Mouse (Mus musculus) small intestine, adult 2 months (tissue): ENCODE results near the gene Sugct. TPM values are rescaled to one million over a fixed set of nuclear protein-coding genes. Genes with fewer than 3 reads are reported as not detected.
"Not testable (repeated sequence)": the region's sequence is repeated elsewhere in the genome, so short reads cannot be mapped to it uniquely, and the experiment has no call there.

Experiments
- H3K27ac ChIP-seq: fragments of 200-500 bp; 2 replicates; pipeline ENCODE4 v1.5.1; 2012; ENCODE audit warnings: low read depth, low read length, control low read depth, inconsistent platforms; ENCODE audit not compliant: insufficient read depth
- H3K27me3 ChIP-seq: fragments of 200-500 bp; 2 replicates; pipeline ENCODE4 v1.6.1; 2012; ENCODE audit warnings: mild to moderate bottlenecking, moderate library complexity, low read length, inconsistent platforms; ENCODE audit not compliant: control insufficient read depth, insufficient read depth
- H3K36me3 ChIP-seq: fragments of 200-500 bp; 2 replicates; pipeline ENCODE4 v1.6.1; 2012; ENCODE audit warnings: mild to moderate bottlenecking, low read length, control low read depth, inconsistent platforms; ENCODE audit not compliant: control insufficient read depth, insufficient read depth
- H3K4me1 ChIP-seq: fragments of 200-500 bp; 2 replicates; pipeline ENCODE4 v1.6.1; 2012; ENCODE audit warnings: low read length, inconsistent platforms, mixed read lengths; ENCODE audit not compliant: control insufficient read depth, insufficient read depth, insufficient read length
- H3K4me3 ChIP-seq: fragments of 200-500 bp; 2 replicates; pipeline ENCODE4 v1.5.1; 2012; ENCODE audit warnings: low read depth, mild to moderate bottlenecking, control low read depth, inconsistent platforms, low read length, moderate library complexity
- CTCF ChIP-seq: fragments of 200-500 bp; IDR thresholded peaks from 2 replicates; pipeline ENCODE4 v1.5.1; 2012; ENCODE audit warnings: low read depth, mild to moderate bottlenecking, control low read depth, inconsistent platforms, low read length, moderate library complexity, mixed read lengths; ENCODE audit not compliant: insufficient replicate concordance, insufficient read length; ENCODE audit errors: extremely low read depth
- POLR2A ChIP-seq: fragments of 200-500 bp; IDR thresholded peaks from 2 replicates; pipeline ENCODE4 v1.6.1; 2012; ENCODE audit warnings: low read depth, mild to moderate bottlenecking, control low read depth, inconsistent platforms, low read length, moderate library complexity
- WGBS: fragments of 180-500 bp; shearing (Covaris S2); methylation state at CpG from one replicate; pipeline ENCODE4 v1.1.7; 2018; 5-methylcytosine and 5-hydroxymethylcytosine counted together
- polyA plus RNA-seq: library from polyadenylated mRNA; depleted of rRNA; stranded (reverse); fragments of >200 nt; gene quantifications from 2 replicates; pipeline ENCODE4 v1.2.3, GENCODE M21; 2012

Sugct gene
- polyA plus RNA-seq, 1 experiment = 1.5 TPM

- TF ChIP-seq POLR2A = no peak
- TF ChIP-seq CTCF = no peak
- H3K27ac ChIP-seq = no peak overlapping the region
- no peaks in the 10 kb centered on the region for H3K27me3 ChIP-seq
- no peaks in the 10 kb centered on the region for H3K4me1 ChIP-seq
- WGBS = 70% methylated on average over 2 of the region's 2 CpGs
- no peak overlapping the region for H3K4me3 ChIP-seq
- H3K36me3 ChIP-seq = no peaks in the 10 kb centered on the region
These were observed 860.2 kb downstream of the Sugct start for GRCm38 (mm10) chr13:16835111-16835510.

- no peak for TF ChIP-seq POLR2A
- TF ChIP-seq CTCF = no peak
These were observed 862.3 kb downstream of the Sugct start for GRCm38 (mm10) chr13:16833069-16833468.

GRCm38 (mm10) chr13:16831840-16832239, 863.5 kb downstream of the Sugct start:
- Histone ChIP-seq H3K27me3 (no peaks in the 10 kb centered on the region), H3K4me3 (no peak overlapping the region), H3K36me3 (no peaks in the 10 kb centered on the region), H3K4me1 (no peaks in the 10 kb centered on the region), H3K27ac (no peak overlapping the region)
- WGBS = 76% methylated on average over 8 of the region's 8 CpGs
- TF ChIP-seq POLR2A = no peak
- no peak for TF ChIP-seq CTCF

More at GRCm38 (mm10) chr13:16833069-16833468, 862.3 kb downstream of the Sugct start:
- H3K27me3 ChIP-seq = no peaks in the 10 kb centered on the region
- H3K27ac ChIP-seq = no peak overlapping the region
- no peaks in the 10 kb centered on the region for H3K36me3 ChIP-seq
- H3K4me1 ChIP-seq = no peaks in the 10 kb centered on the region
- no peak overlapping the region for H3K4me3 ChIP-seq

GRCm38 (mm10) chr13:16830291-16830690, 865.1 kb downstream of the Sugct start:
- H3K4me1 ChIP-seq, H3K27me3 ChIP-seq, H3K27ac ChIP-seq, H3K4me3 ChIP-seq, H3K36me3 ChIP-seq: not testable (repeated sequence)
- WGBS = 64% methylated on average over 6 of the region's 6 CpGs

GRCm38 (mm10) chr13:16829589-16829988, 865.8 kb downstream of the Sugct start:
- Histone ChIP-seq H3K4me3 (no peak overlapping the region), H3K27me3 (no peaks in the 10 kb centered on the region), H3K27ac (no peak overlapping the region), H3K36me3 (no peaks in the 10 kb centered on the region), H3K4me1 (no peaks in the 10 kb centered on the region)
- WGBS = 52% methylated on average over 2 of the region's 2 CpGs
- TF ChIP-seq CTCF (no peak), POLR2A (no peak)

GRCm38 (mm10) chr13:16825619-16826018, 869.7 kb downstream of the Sugct start:
- no peaks in the 10 kb centered on the region for H3K36me3 ChIP-seq
- no peak overlapping the region for H3K4me3 ChIP-seq
- no peaks in the 10 kb centered on the region for H3K27me3 ChIP-seq
- no peak overlapping the region for H3K27ac ChIP-seq
- TF ChIP-seq POLR2A (no peak), CTCF (no peak)
- no peaks in the 10 kb centered on the region for H3K4me1 ChIP-seq
- WGBS = 80% methylated on average over 6 of the region's 6 CpGs

- no peak overlapping the region for H3K4me3 ChIP-seq
- H3K27ac ChIP-seq = no peak overlapping the region
- no peaks in the 10 kb centered on the region for H3K27me3 ChIP-seq
- 27% methylated on average over 4 of the region's 4 CpGs for whole genome bisulfite sequencing
- no peaks in the 10 kb centered on the region for H3K4me1 ChIP-seq
- TF ChIP-seq POLR2A = no peak
- no peak for TF ChIP-seq CTCF
- no peaks in the 10 kb centered on the region for H3K36me3 ChIP-seq
These were observed 873.6 kb downstream of the Sugct start for GRCm38 (mm10) chr13:16821785-16822184.

- H3K27ac ChIP-seq = no peak overlapping the region
- H3K4me3 ChIP-seq = no peak overlapping the region
- H3K27me3 ChIP-seq = no peaks in the 10 kb centered on the region
- no peaks in the 10 kb centered on the region for H3K36me3 ChIP-seq
- WGBS = 73% methylated on average over 6 of the region's 6 CpGs
- H3K4me1 ChIP-seq = no peaks in the 10 kb centered on the region
- TF ChIP-seq CTCF = no peak
- TF ChIP-seq POLR2A = no peak
These were observed 877.9 kb downstream of the Sugct start for GRCm38 (mm10) chr13:16817471-16817870.
